9 mouse cellular contexts compared by ENCODE assay signal in genomic region chr9:112186336-112187305, GRCm38 (mm10). TPM values are rescaled to one million over a fixed set of nuclear protein-coding genes. Genes with fewer than 3 reads are reported as not detected.
A peak's percentile ranks its signal among the peaks of the same experiment; 100 is the strongest.
DNase-seq lines count a peak whose midpoint lies in the region; ATAC-seq and TF ChIP-seq lines count a peak whose summit lies in the region.
"Had no signal": no experiment of that assay in that cellular context is flagged by ENCODE, and none has a peak within 500 bp of the region (broad histone marks: within the 10 kb centered on the region; RNA-seq: fewer than 3 reads in every experiment).

No protein-coding gene starts in this region.

- peaks cover 2% of the 10 kb centered on the region; the same call in 1 of the 2 replicates for H3K4me1 ChIP-seq in lung, embryonic 14.5 days (ENCODE audit: insufficient read depth)
- H3K4me1 ChIP-seq in midbrain, embryonic 10.5 days: peaks cover 24% of the 10 kb centered on the region

- no peaks in the 10 kb centered on the region for H3K36me3 ChIP-seq in lung, embryonic 14.5 days (ENCODE audit: insufficient read depth)
- H3K36me3 ChIP-seq in midbrain, embryonic 10.5 days: no peaks in the 10 kb centered on the region

- no peak overlapping the region for H3K27ac ChIP-seq in lung, embryonic 14.5 days (ENCODE audit: low read depth)
- peak overlapping the region; percentile 55; the same call in 1 of the 2 replicates for H3K27ac ChIP-seq in midbrain, embryonic 10.5 days (replicated peaks)

- H3K27me3 ChIP-seq in lung, embryonic 14.5 days (ENCODE audit: insufficient read depth, low read length): no peaks in the 10 kb centered on the region
- peaks cover 33% of the 10 kb centered on the region for H3K27me3 ChIP-seq in midbrain, embryonic 10.5 days (ENCODE audit: low read depth, poor library complexity, severe bottlenecking)

- no peak for DNase-seq in lung, embryonic 14.5 days
- DNase-seq in lung, adult 18-20 months: no peak
- no peak for DNase-seq in midbrain, embryonic 10.5 days (ENCODE audit: low spot score)
- DNase-seq in thymus, postnatal 4 days: peak; percentile 58
- no peak for DNase-seq in cerebellum, adult 11 months
- no peak for DNase-seq in left cerebral cortex, adult 18-20 months (ENCODE audit: low spot score in 2 of 2)
- no peak for DNase-seq in kidney, postnatal 10 days
- DNase-seq: kidney, postnatal 14 days had no signal

- no peak overlapping the region for H3K9ac ChIP-seq in lung, embryonic 14.5 days

- H3K4me3 ChIP-seq in lung, embryonic 14.5 days (ENCODE audit: low read depth, low read length): no peak overlapping the region
- peak overlapping the region; percentile 21; the same call in 1 of the 2 replicates for H3K4me3 ChIP-seq in midbrain, embryonic 10.5 days

- peak overlapping the region; percentile 27; the same call in 1 of the 2 replicates for H3K4me2 ChIP-seq in lung, embryonic 14.5 days

- no peaks in the 10 kb centered on the region for H3K9me3 ChIP-seq in lung, embryonic 14.5 days (ENCODE audit: low read depth, low read length)
- no peaks in the 10 kb centered on the region for H3K9me3 ChIP-seq in midbrain, embryonic 10.5 days (replicated peaks)

- TF ChIP-seq CTCF in lung, embryonic 14.5 days (IDR thresholded peaks at IDR 0.05; ENCODE audit: low read depth): no peak

- 13% methylated on average over 14 of the region's 14 CpGs for WGBS in lung, embryonic 14.5 days
- 18% methylated on average over 14 of the region's 14 CpGs for WGBS in midbrain, embryonic 10.5 days

- ATAC-seq in lung, embryonic 14.5 days (ENCODE audit: insufficient read depth): peak; percentile 18; the same call in 1 of the 2 replicates
- peak; percentile 79 for ATAC-seq in granulocyte monocyte progenitor cell, adult 5-6 weeks (replicated peaks; ENCODE audit: poor library complexity, severe bottlenecking)

RNA-seq across cellular contexts. Expression of gene Arpp21, which starts 49.1 kb away (rescaled TPM):
- polyA plus RNA-seq in lung, embryonic 14.5 days (2014; fragmentation: Nextera tagmentation; extraction: Ambion mirVana): 0.11 and 0.18 TPM in 2 replicates
- total RNA-seq in granulocyte monocyte progenitor cell, adult 5-6 weeks (2014; fragmentation: Nextera tagmentation): 0.54 TPM in 1 of 2 replicates, not detected in the other
- 0.05 and 0.09 TPM in 2 replicates for total RNA-seq in granulocyte monocyte progenitor cell, adult 5-6 weeks (2017)
- polyA plus RNA-seq in midbrain, embryonic 10.5 days (2016; fragmentation: Nextera tagmentation; extraction: Ambion mirVana): 1.1 and 1.3 TPM in 2 replicates
- total RNA-seq in left cerebral cortex, adult 18-20 months (2021): 100 to 1,000 TPM; 673 to 751 TPM

Comparison
In these comparisons a context has a peak if more than half of its experiments do, and no peak if none do; other contexts are left out.
1. RNA of gene Arpp21, which starts 49.1 kb away (total RNA-seq): 673 to 751 TPM in left cerebral cortex, adult 18-20 months; 0.05 to 0.54 TPM in granulocyte monocyte progenitor cell, adult 5-6 weeks; every median in the first group is over 100 times any median in the second.